Mouse (Mus musculus) lung, postnatal 0 days (tissue): ENCODE results near the gene Jade2.

Experiments
- CTCF ChIP-seq: IDR thresholded peaks from 2 replicates; pipeline ENCODE4 v1.5.1; 2016; ENCODE audit warnings: antibody characterized with exemption, mild to moderate bottlenecking
- EP300 ChIP-seq: IDR thresholded peaks from 2 replicates; pipeline ENCODE4 v1.6.1; 2016; ENCODE audit warnings: antibody characterized with exemption, mild to moderate bottlenecking, control low read depth

DNA sequence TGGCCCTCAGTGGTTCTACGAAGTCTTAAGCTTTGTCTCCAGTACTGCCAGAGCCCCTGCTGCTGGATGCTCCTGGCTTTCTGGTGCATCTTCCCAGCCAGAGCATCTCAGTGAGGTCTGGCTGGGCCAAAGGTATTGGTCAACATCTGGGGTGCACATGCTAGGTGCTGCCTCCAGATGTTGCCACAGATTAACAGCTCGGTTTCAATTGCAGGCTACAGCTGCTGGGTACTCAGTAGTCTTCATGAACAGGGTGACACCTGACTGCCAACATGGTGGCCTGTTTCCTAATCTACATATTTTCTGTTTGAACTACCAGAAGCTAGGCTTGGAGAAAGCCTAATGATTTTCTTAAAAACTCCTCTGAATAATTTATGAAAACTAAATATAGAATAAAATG lies 18.3 kb downstream of the Jade2 start:
- TF ChIP-seq EP300: no peak
- no peak for TF ChIP-seq CTCF
